Mouse (Mus musculus): Measurements from ENCODE around the gene Arhgap10.

- TF ChIP-seq EP300 (IDR thresholded peaks at IDR 0.05; ENCODE audit: low read depth) (no peak), CTCF (IDR thresholded peaks at IDR 0.05; ENCODE audit: low read depth) (peak; percentile 31)
Observed at GRCm38 (mm10) chr8:77223123-77223522, 294.6 kb downstream of the Arhgap10 start.

Data from heart, postnatal 0 days (tissue).